In the genomic region with DNA sequence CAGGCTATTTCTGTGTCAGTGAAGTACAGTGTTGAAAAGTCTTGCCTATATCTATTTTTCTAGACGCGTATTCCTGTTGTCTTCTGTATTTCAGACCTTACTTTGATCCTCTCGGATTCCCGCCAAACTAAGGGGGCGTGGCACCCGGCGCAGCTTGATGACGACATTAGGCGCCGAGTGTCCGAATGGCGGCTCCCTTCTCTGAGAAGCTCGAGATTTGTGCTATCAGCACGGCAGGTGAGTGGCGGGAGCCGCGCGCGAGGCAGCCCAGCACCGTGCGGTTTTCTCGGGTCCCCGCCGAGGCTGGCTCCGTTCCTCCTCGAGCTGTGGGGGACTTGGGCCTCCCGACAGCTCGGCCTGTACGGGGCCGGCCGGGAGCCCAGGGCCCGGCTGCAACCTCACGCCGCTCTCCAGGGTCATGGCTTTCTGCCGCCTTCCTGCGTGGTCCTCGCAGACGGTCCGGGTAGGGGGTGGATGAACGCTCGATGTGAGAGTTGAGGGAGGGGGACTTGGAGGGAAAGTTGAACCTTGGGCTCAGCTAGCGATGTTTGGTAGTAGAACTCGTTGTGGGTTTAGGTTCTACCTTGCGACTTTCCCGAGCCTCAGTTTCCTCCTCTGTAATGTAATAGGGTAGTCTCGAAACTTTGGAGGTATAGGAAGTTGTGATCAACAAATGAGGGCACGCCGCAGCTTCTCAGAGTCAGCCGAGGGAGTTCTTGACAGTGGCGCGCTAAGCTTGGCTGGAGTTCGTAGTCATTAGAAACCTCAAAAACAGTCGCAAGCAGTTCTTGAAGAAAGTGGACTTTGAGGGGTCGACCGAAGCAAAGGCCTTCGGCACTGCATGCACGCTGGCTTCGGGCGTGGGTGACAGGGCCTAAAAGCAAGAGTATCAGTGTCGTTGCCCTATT, we compare ENCODE assay signal across 8 mouse cellular contexts. TPM values are rescaled to one million over a fixed set of nuclear protein-coding genes. Genes with fewer than 3 reads are reported as not detected.
DNase-seq lines count a peak whose midpoint lies in the region.

A gene (plus strand): TSS at position 157 of the 908 bp plus-strand sequence.

- H3K27me3 ChIP-seq in megakaryocyte, embryonic 14.5 days (replicated peaks) = no peaks in the 10 kb centered on the region

- H3K4me1 ChIP-seq in megakaryocyte, embryonic 14.5 days = peaks cover 36% of the 10 kb centered on the region

- peaks cover 21% of the 10 kb centered on the region for H3K36me3 ChIP-seq in megakaryocyte, embryonic 14.5 days (replicated peaks; ENCODE audit: low read length)

- intact Hi-C loops in gastrocnemius, postnatal 14 days (cut with DNase I; ENCODE audit: low total_unique reads) = loop anchor here (5.0 kb wide), 1 partner anchor 62 kb away; no protein-coding TSS in a partner anchor

- peak; percentile 96 to 98 for DNase-seq in adrenal gland, adult 18-20 months (ENCODE audit: low spot score in 2 of 2)
- peak; percentile 95 for DNase-seq in embryo, embryonic 10.5 days (ENCODE audit: low spot score)
- DNase-seq in gastrocnemius, postnatal 14 days = peak; percentile 87
- DNase-seq in induced T-regulatory cell, adult 2 months (ENCODE audit: low read depth) = peak; percentile 94
- DNase-seq in left cerebral cortex, adult 8-10 months (ENCODE audit: low spot score in 2 of 2) = peak; percentile 67 to 96
- DNase-seq in right cerebral cortex, adult 2 months (ENCODE audit: low spot score in 2 of 2) = peak; percentile 91 to 94
- DNase-seq in urinary bladder, postnatal 14 days (ENCODE audit: low spot score) = peak; percentile 92

- H3K4me3 ChIP-seq in megakaryocyte, embryonic 14.5 days (replicated peaks) = peak within 1 kb of the TSS; percentile 96

- H3K9me3 ChIP-seq in megakaryocyte, embryonic 14.5 days = no peaks in the 10 kb centered on the region

RNA-seq across cellular contexts. Expression of the gene that starts here (rescaled TPM):
- 10 to 100 TPM; 29.9 to 30.2 TPM for total RNA-seq in adrenal gland, adult 18-20 months (2021)
- 1 to 10 TPM; 8.4 to 9.1 TPM for total RNA-seq in gastrocnemius, postnatal 14 days (2021)
- 10 to 100 TPM; 50.3 to 73.4 (median 70.3) TPM for total RNA-seq in left cerebral cortex, adult 8-10 months (2022)
- polyA plus RNA-seq in megakaryocyte, embryonic 14.5 days (2012; ENCODE audit: insufficient read depth, low replicate concordance) = 0.83 and 9.1 TPM in 2 replicates

Comparison
In these comparisons a context has a peak if more than half of its experiments do, and no peak if none do; other contexts are left out.
1. Peak in every context shown above with its lines: DNase-seq and H3K4me3 ChIP-seq.